Mouse (Mus musculus) testis, postnatal 14 days (tissue): ENCODE measurements at regions not wholly inside any gene's neighbourhood (a gene's known extent, or its start where the extent isn't known, plus 50 kb on each side); places are given as distances from the start of the nearest gene placed in this dataset.

Source experiments
- DNase-seq: peaks from one replicate; pipeline ENCODE4 v3.0.0; 2021; ENCODE audit warnings: low spot score

GRCm38 (mm10) chr13:53584504-53585130 is 111.7 kb upstream of the Msx2 start:
- DNase-seq, result no peak

GRCm38 (mm10) chr13:53553876-53554577 is 81.2 kb upstream of the Msx2 start:
- no peak for DNase-seq

- DNase-seq, result no peak
Observed at GRCm38 (mm10) chr13:53553192-53553875, 80.5 kb upstream of the Msx2 start.

- DNase-seq, result no peak
Observed at GRCm38 (mm10) chr13:53548396-53548795, 75.5 kb upstream of the Msx2 start.

- DNase-seq, result no peak
Observed at GRCm38 (mm10) chr13:53543291-53543690, 70.4 kb upstream of the Msx2 start.

GRCm38 (mm10) chr13:53539797-53540196 is 66.9 kb upstream of the Msx2 start:
- no peak for DNase-seq

- no peak for DNase-seq
Observed at GRCm38 (mm10) chr13:53537937-53538336, 65.1 kb upstream of the Msx2 start.

- DNase-seq, result no peak
Observed at GRCm38 (mm10) chr13:53535781-53536425, 63.0 kb upstream of the Msx2 start.

- no peak for DNase-seq
Observed at GRCm38 (mm10) chr13:53533738-53534137, 60.9 kb upstream of the Msx2 start.

- DNase-seq, result no peak
Observed at GRCm38 (mm10) chr13:53526880-53527279, 54.0 kb upstream of the Msx2 start.

GRCm38 (mm10) chr13:53522807-53523206 is 49.9 kb upstream of the Msx2 start:
- no peak for DNase-seq
